Mouse (Mus musculus) gastrocnemius, adult 8-10 months (tissue): ENCODE measurements at regions not wholly inside any gene's neighbourhood (a gene's known extent, or its start where the extent isn't known, plus 50 kb on each side); places are given as distances from the start of the nearest gene placed in this dataset.

ENCODE experiments used
- DNase-seq, 2 experiments: peaks; one replicate each; pipeline ENCODE4 v3.0.0; 2022; ENCODE audit warnings: low spot score in 2 of 2

GRCm38 (mm10) chr17:47317651-47318050 lies 51.0 kb upstream of the Mrps10 start:
- DNase-seq, result no peak

- DNase-seq, result no peak
Observed at GRCm38 (mm10) chr17:47313162-47313561, 55.5 kb upstream of the Mrps10 start.

DNA sequence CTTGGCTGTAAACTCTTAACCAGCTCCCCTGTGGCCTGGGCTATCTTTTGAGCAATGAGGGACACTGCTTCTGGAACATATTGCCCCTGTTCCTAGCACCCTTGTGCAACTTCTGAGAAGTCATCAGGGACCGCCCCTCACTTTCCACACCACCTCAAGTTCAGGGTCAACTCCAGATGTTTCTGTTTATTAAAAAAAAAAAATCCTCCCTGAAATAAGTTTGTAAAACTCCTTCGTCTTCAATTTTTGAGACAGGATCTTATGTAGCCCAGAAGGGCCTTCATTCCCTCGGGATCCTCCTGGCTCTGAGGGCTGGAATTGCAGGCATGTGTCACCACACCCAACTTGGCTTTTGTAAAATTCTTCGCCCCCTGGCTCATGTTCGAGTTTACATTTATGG lies 57.4 kb upstream of the Mrps10 start:
- no peak for DNase-seq

DNA sequence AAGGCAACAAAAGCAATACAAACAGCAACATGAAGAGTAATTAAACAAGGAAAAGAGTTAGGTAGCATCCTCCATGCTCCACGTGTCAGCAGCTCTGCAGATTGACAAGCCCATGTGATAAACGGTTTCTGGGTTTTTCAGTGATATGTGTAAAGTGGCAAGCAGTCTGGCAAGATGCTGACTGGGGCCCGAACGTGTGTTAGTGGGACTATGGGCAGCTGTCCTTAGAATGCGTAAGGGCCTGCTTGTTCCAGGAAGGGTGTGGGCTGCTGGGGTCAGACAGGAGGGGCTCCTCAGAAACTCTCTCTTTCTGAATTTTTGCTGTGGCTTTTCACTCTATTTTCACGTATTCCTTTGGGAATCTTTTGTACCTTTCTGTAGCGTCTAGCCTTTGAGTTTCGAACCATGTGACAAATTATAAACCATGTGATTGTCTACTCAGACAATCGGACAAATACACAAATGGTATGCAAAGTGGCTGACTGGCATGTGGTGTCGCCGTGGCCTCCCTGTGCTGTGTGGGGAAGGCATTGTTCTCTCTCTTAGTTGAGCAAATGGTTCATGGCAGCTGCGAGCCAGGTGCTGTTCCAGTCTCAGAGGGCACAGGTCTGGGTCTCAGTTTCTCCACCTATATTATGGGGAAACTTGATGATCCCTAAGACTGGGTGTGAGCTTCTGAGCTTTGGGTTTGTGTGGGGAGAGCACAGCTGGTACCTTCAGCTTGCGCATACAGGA lies 62.5 kb upstream of the Mrps10 start:
- DNase-seq, result no peak

- no peak for DNase-seq
Observed at GRCm38 (mm10) chr17:47304463-47305199, 64.1 kb upstream of the Mrps10 start.

DNA sequence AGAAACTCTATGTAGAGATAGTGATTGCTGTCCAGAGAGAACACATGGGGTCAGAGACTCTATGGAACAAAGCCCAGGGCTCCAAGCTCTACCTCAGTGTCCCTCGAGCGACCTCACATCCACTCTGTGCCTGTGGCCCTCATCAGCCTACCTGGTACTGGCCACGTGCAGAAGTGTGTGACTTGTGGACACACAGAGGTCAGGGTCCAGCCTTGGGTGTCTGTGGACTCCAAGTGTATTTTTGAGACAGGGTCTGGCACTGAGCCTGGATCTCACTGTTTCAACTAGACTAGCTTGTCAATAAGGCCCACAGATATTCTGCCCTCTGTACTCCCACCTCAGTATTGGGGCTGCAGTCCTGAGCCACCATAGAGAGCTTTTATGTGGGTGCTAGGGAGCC lies 65.1 kb upstream of the Mrps10 start:
- no peak for DNase-seq

DNA sequence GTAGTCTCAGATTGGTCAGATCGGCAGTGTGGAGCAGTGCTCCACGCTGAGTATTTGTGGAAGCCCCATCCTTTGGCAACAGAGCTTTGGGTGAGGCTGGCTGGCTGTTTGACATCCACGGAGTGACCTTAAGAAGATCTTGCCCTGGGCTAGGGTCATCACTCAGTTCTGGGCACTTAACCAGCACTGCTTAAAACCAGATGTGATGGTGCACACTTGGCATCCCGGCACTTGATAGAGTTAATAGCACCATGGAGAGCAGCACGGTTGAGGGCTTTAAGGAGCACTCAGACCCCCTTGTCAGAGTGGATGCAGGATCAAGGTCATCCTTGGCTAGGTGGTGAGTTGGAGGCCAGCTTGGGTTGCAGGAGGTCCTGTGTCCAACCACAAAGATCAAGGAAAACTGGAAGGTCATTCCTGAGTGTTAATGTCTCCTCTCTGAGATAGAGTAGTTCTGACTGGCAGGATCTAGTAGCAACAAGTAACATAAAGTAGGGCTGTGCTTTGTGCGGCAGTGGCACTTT lies 70.2 kb upstream of the Mrps10 start:
- no peak for DNase-seq

DNA sequence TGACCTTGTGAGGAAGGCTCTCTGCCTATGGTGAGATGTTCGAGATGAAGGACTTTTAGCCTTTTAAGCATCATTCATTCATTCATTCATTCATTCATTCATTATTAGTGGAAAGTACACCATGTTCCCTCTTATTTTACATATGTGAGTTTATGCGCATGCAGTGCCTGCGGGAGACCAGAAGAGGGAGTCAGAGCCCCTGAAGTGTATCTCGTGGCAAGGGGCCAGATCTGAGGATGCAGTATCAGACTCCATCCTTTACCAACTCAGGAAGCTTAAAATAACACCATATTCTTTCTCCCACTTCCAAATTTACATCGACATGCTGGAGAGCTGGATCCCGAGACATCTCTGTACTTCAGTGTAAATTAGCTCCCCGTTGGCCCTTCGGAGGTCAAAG lies 70.7 kb upstream of the Mrps10 start:
- DNase-seq, result no peak

DNA sequence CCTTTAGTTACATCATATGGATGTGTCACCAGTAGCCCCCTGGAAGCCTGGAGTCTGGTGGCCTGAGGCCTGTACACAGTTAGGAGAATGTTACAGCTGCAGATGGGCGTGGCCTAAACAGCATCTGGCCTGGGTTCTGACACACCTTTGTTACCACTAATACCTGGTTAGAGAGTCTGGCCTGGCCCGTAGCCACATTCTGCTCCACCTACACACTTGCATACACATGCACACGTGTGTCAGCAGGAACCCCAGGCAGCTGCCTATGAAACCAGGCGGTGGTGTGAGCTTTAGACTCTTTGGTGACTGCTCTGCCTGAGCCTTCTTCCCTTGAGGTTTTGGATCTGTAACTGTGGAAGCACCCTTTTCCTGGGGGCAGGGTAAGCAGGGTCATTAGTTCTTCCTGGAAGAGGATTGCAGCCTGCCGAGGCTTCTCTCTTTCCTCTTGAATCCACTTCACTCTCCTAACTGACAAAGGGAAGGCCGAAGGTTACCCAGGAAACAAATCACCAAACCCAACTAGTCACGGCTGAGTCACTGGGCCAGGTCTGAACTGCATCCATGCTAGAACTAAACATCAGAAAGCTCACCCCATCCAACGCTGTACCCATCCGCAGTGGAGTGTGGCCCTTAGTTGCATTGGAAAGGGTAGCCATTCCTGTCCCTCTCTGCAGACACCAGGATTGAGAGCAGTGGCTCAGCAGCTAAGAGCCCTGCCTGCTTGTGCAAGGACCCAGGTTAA lies 71.8 kb upstream of the Mrps10 start:
- no peak for DNase-seq

- no peak for DNase-seq
Observed at GRCm38 (mm10) chr17:47295315-47296011, 73.2 kb upstream of the Mrps10 start.

DNA sequence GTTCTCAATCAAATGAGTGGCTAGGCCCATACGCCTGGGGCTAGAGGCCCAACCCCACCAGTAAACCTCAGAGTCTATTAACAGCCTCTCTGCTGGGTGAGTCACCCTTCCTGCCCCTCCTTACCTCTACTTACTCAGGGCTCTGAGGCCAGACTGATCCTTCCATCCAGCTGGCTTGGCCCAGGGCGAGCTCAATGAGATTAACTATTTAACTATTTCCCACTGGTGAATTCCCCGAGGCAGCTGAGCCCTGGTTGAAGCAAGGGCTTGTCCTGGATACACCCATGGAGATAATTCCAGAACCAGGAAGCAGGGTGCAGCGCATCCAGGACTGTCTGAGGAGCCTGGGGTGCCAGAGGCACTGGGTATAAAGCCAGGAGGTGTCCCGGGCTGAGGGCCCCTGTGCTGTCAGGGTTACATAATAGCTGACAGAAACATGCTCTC lies 74.6 kb upstream of the Mrps10 start:
- DNase-seq, result peak; percentile 56 to 69

DNA sequence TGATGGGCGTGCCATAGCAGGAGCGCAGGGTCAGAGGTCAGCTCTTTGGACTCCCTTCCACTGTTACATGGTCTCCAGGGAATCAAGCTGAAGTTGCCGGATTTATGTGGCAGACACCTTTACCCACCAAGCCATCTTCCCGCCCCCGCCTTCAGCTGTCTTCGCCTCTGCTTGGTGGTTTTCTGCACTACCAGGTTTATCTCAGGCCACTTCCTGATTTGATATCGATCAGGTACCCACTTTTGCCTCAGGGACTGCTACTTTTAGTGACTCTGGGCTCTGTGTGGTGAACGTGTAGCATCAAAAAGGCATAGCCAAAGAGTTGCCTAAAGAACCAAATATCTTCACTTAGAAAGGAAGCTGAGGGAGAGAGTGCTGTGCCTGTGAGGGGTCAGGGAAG lies 75.5 kb upstream of the Mrps10 start:
- no peak for DNase-seq

GRCm38 (mm10) chr17:47291558-47291957 lies 77.1 kb upstream of the Mrps10 start:
- DNase-seq, result no peak

GRCm38 (mm10) chr17:47285616-47286015 lies 83.1 kb upstream of the Mrps10 start:
- DNase-seq, result no peak

DNA sequence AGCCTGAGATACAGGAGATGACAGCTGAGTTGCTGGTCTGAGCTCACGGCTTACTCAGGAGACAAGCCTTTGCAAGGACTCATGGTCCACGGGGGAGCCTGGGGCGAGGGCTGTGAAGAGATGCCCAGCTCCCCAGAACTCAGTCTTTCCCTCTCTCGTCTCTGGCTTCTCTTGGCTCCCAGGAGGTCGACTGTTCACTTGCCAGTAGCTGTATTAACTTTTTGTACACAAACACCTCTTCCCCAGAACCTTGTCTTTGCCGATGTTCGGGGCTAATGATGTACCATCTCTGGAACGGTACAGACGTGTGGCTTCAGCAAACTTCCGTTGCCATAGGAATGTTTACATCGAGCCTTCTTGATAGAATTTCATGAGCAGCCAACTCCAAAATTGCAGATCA lies 84.5 kb upstream of the Mrps10 start:
- DNase-seq, result no peak

- DNase-seq, result no peak
Observed at GRCm38 (mm10) chr17:47283158-47283557, 85.5 kb upstream of the Mrps10 start.

DNA sequence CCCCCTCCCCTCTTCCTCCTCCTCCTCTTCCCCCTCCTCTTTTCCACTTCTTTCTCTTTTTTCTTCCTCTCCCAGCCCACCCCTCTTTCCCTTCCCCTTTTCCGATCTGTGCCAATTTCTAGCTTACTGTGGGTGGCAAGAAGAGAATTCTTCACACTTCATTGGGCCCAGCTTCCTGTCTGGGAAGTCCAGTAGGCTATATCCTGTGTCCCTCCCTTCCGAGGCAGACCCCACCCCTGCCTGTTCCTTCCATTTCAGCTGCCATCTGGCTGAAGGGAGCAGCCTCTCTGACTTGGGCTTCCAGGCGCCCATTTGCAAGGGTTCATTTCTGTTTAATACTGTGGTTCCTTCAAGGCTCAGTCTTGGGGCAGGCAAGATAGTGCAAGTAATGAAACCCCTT lies 86.2 kb upstream of the Mrps10 start:
- DNase-seq, result no peak

DNA sequence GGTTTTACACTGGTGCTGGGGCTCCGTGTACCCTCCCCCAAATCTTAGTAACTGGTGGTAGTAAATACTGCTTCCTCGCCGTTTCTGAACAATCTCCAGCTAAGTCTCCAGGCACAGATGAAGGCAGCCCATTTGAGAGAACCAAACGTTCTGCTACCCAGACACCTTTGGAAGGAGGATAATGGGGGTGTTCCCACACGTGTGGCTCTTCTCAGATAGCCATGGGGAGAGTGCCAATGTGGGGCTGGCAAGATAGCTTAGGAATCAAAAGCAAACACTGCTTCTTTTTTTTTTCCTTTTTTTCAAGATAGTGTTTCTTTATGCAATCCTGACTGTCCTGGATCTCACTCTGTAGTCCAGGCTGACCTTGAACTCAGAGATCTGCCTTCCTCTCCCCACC lies 90.8 kb upstream of the Mrps10 start:
- DNase-seq, result no peak

GRCm38 (mm10) chr17:47276639-47277038 lies 92.0 kb upstream of the Mrps10 start:
- DNase-seq, result no peak

DNA sequence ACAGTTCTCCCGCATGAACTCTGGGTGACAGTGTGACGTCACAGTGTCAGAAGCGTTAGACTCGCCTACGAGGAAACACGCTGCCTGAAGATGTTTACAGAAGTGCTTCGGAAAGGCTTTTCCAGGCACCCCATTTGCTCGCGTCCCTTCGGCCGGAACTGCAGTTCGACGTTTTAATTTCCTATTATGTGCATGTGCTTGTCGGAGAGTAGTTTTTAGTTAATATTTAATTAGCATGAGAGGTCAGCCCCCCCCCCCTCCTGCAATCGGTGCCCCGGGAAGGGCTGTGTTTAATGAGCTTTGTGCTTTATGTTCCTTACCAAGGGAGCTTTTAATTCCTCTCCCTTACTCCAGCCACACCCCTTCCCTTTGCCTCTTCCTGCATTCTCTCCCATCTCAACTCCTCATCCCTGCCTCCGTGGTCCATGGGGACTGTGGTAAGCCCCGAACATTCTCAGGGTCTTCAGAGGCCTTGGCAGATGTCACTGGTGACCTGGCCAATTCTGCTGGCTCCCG lies 92.8 kb upstream of the Mrps10 start:
- DNase-seq, result no peak

GRCm38 (mm10) chr17:47273309-47273708 lies 95.4 kb upstream of the Mrps10 start:
- DNase-seq, result no peak
